Mouse (Mus musculus) lung, postnatal 25 days (tissue): ENCODE data around the gene Saa3.
"Not testable (repeated sequence)": the region's sequence is repeated elsewhere in the genome, so short reads cannot be mapped to it uniquely, and the experiment has no call there.

Source experiments
- DNase-seq: peaks from one replicate; pipeline ENCODE4 v3.0.0; 2022; ENCODE audit warnings: low spot score

Saa3 gene

DNA sequence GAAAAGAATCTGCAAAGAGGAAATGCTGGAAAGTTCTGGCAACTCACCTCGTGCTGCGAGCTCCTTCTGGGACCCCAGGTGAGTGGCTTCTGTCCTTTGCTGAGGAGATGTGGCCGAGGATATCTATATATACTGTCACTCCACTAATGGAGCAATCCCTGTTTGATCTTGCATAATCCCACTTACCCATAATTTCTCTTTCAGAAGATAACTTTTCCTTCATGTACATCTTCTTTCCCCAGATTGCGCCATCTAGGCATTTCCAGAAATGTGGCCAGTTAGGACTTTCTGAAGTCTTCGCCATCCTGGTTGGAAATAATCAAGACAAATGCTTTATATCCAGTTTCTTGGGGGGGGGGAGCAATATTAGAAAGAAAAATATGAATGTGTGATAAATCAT lies at the start of gene Saa3:
Saa3 (minus strand) TSS at position 101 of the 400 bp plus-strand sequence.
- DNase-seq, result no peak

DNA sequence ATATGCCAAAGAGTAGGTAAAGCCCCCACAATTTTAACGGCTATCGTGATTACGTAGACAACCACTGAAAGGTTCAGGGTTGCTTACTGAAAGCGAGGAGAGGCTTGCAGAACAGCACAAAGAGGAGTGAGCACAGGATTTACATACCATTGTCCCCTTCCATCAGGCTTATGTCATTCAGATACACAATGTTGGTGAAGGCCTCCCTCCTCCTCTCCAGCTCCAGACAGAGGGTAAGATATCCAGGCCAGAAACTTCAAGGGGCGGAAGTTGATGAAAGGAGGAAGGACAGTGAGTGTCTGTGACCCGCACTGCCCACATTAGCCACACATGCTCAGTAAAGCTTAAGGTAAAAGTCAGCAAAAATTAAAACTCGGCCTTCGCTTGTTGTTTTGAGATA lies 49.2 kb upstream of the Saa3 start:
- DNase-seq, result no peak

GRCm38 (mm10) chr7:46762601-46763000 lies 47.1 kb upstream of the Saa3 start:
- DNase-seq, result no peak

GRCm38 (mm10) chr7:46761049-46761795 lies 45.7 kb upstream of the Saa3 start:
- no peak for DNase-seq

- DNase-seq, result no peak
Measured at GRCm38 (mm10) chr7:46751490-46751889, 36.0 kb upstream of the Saa3 start, which contains the start of gene Saa2. TSS of gene Saa2 (plus strand) at chr7:46751790.

- DNase-seq, result no peak
Measured at GRCm38 (mm10) chr7:46748459-46748858, 33.0 kb upstream of the Saa3 start.

DNA sequence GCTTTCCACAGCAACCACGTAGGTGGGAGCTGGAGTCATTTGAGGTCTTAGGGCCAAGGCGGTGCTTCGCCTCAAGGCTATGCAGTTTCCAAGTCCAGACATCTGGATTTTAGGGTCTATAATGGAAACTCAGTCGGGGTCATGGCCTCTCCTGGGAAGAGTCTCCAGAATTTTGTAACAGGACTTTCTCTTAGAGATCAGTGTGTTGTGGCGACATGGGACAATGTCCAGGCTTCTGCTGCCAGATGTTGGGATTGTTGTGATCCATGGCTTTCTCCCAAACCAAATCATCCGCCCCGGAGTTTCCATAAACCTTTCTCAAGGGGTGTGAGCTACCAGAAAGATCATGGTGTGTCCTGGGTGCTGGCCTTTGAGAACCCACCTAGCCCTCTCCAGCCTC lies 30.9 kb upstream of the Saa3 start:
- no peak for DNase-seq

DNA sequence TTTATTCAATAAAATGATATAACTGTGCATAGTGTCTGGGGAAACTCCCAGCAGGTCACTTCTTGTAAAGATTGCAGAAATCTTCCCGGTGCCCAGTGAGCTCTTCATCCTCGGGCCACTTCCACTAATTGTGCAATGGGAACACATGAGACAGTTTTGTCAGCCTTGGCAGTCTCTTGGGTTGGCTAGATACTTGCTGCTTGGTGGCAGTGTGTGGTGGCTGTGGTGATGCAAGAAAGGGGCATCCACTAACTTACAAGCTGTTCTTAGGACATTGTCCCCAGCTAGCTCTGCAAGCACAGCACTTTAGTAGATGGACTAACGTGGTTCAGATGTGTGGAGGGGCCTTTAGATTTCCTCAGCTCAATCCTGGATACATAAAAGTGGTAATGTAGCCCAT lies 30.3 kb upstream of the Saa3 start:
- DNase-seq, result peak; percentile 41

DNA sequence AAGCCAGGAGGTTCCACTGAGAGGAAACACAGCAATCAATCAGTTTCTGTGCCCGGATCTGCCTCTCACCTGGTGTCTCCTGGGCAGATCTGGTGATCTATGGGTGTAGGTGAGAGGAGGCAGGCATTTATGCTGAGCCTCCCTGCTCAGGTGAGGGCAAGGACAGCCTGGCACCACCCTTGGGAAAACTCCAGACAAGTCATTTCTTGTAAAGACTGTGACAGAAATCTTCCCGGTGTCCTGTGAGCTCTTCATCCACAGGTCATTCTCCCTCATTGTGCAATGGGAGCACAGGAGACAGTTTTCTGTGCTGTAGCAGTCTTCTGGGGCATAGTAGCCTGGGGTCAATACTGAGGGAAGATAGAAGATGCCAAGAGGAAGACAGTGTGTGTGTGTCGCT lies 27.4 kb upstream of the Saa3 start, which contains the start of gene Saa1:
Saa1 (minus strand) TSS at position 101 of the 400 bp plus-strand sequence.
- DNase-seq, result not testable (repeated sequence)

DNA sequence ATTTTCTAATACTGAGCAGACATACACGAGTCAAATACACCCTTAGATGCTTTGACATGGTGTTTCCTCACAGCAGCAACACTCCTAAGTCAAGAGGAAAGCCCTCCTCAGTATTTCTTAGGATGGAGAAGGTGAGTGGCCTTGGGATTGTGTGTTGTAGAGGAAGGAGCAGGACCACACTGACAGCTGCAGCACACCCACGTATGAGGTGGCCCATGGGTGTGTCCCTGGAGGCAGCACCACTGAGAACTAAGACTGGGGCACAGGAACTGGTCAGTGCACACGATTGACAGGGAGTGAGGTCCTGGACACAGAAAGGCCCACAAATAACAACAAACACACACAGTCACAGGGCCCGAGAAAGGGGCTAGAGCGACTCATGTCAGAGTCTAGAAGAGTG lies 24.5 kb upstream of the Saa3 start:
- not testable (repeated sequence) for DNase-seq

GRCm38 (mm10) chr7:46738561-46739460 lies 23.3 kb upstream of the Saa3 start:
- peak; percentile 62 for DNase-seq

GRCm38 (mm10) chr7:46734983-46735382 lies 19.5 kb upstream of the Saa3 start:
- no peak for DNase-seq

- no peak for DNase-seq
Measured at GRCm38 (mm10) chr7:46732458-46732857, 17.0 kb upstream of the Saa3 start, which contains the start of gene Saa4. TSS of gene Saa4 (minus strand) at chr7:46732603.

- no peak for DNase-seq
Measured at GRCm38 (mm10) chr7:46727584-46727983, 12.1 kb upstream of the Saa3 start.

DNA sequence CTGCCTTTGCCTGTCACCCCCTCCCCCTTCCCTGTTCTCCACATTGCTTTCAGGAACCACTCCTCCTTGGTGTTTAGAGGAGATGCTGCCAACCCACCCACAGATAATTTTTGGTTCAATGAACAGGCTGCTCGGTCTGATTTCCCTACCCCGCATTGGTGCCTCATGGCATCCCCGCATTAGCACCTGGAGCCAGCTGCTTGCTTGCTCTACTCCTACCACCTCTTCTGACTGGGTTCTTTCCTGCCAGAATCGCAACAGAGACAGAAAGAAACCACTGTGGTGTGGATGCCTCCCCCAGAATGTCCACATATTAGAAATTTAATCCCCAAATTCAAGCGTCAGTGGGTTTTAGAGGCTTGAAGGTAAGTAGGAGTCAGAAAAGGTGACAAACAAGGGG lies 8.9 kb upstream of the Saa3 start:
- DNase-seq, result no peak

DNA sequence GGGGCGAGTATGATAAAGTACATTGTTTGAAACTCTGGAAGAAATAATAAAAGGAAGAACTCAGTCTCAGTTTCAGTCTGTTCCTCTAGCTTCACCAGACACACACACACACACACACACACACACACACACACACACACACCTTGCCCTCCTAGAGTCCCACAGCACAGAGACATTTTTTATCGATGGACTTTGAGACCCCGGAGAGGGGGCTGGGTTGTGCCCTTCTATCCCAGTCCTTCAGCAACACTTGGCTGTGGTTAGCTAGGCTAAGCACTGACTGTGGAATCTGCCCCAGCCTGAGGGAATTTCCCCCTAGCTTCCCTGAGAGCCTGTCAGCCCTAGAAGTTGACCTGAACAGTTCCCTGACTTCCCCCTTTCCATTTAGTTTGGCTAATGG lies 8.3 kb upstream of the Saa3 start:
- no peak for DNase-seq

DNA sequence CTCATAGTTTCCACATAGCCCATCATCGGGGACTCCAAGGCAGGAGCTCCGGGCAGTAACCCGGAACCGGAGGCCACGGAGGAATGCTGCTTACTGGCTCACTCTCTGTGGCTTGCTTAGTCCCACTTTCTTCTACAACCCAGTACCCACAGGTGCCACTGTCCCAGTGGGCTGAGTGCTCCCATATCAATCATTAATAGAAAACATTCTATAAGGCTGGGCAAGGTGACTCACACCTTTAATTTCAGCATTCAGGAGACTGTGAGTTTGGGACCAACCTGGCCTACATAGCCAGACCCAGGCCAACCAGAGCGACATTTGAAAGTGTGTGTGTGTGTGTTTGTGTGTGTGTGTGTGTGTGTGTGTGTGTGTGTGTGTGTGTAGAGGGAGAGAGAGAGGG lies 7.9 kb upstream of the Saa3 start:
- no peak for DNase-seq

- no peak for DNase-seq
Measured at GRCm38 (mm10) chr7:46720460-46720859, 5.0 kb upstream of the Saa3 start.

GRCm38 (mm10) chr7:46719526-46719925 lies 4.0 kb upstream of the Saa3 start:
- DNase-seq, result peak; percentile 91

DNA sequence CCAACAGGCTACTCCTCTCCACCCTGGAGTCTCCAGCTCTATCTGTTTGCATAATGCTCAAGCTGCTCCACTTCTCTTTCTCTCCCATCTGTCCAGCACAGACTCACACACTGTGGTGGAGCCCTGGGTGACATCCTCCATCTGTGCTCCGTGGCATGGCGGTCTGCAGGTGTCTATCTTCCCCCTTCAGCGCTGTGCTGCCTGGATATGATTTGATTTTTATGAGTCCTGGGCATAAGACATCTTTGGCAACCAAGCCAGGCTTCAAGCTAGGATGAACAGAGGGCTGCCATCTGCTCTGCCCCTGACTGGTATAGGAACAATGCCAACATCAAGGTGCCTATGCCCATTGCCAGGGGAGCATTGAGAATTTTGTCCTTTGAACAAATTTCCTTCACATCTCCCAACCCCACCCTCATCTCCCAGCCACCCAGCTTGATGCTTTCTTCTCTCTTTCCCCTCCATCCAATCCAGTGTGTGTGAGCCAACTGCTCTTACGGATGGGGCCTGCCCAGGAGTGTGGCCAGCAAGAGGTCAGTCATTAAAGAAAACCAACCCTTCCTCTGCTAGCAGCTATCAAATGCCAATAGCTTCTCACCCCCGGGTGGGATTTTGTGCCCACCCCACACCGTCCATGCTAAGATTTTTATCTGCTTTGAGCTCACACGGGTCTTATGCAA lies 3.2 kb upstream of the Saa3 start:
- DNase-seq, result no peak

GRCm38 (mm10) chr7:46716897-46717296 lies 1.4 kb upstream of the Saa3 start:
- peak; percentile 70 for DNase-seq

DNA sequence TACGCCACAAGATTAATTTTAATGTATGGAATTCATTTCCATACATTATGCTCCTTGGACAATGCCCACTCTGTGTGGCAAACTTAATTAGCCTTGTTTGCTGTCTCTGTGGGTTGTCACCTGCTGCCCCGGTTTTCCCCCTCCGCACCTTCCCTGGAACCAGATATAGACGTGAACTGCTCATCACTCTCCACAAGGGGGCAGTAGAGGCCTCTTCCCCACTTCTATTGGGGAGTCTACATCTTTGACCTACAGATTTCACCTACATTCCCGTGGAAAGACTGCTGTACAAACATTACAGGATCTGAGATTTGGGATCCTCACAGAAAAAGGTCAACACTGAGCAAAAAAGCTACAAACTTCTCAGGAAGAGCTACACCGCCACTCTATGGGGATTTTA lies 982 bp downstream of the Saa3 start:
- peak; percentile 71 for DNase-seq
